In genomic region chr11:117963091-117963793, GRCm38 (mm10) we compare ENCODE assay signal across 8 mouse cellular contexts. TPM values are rescaled to one million over a fixed set of nuclear protein-coding genes. Genes with fewer than 3 reads are reported as not detected.
DNase-seq lines count a peak whose midpoint lies in the region; ATAC-seq and TF ChIP-seq lines count a peak whose summit lies in the region.

No protein-coding gene starts in this region.

- peaks cover 25% of the 10 kb centered on the region for H3K27me3 ChIP-seq in heart, embryonic 11.5 days (ENCODE audit: control insufficient read depth, insufficient read depth, low read length)
- H3K27me3 ChIP-seq in kidney, embryonic 16.5 days (ENCODE audit: insufficient read depth, low read length): peaks cover 7% of the 10 kb centered on the region; the same call in 1 of the 2 replicates
- H3K27me3 ChIP-seq in liver, adult 2 months (ENCODE audit: control insufficient read depth, insufficient read depth, low read length): no peaks in the 10 kb centered on the region
- H3K27me3 ChIP-seq in myocyte (ENCODE audit: control insufficient read depth, insufficient read depth, insufficient read length): no peaks in the 10 kb centered on the region
- H3K27me3 ChIP-seq in splenic B cell, adult 2 months (ENCODE audit: control insufficient read depth, insufficient read depth, low read length, poor library complexity, severe bottlenecking): no peaks in the 10 kb centered on the region

- H3K9me3 ChIP-seq in heart, embryonic 11.5 days (replicated peaks; ENCODE audit: control insufficient read depth, low read length): no peaks in the 10 kb centered on the region
- no peaks in the 10 kb centered on the region for H3K9me3 ChIP-seq in kidney, embryonic 16.5 days (ENCODE audit: low read length)

- H3K27ac ChIP-seq in bone marrow macrophage, adult 2 months (ENCODE audit: insufficient read depth, low read depth, low read length): peak overlapping the region; percentile 84
- peak overlapping the region; percentile 93 for H3K27ac ChIP-seq in embryonic fibroblast, embryonic 13.5 days (ENCODE audit: insufficient read depth, low read length)
- peak overlapping the region; percentile 91 for H3K27ac ChIP-seq in heart, embryonic 11.5 days (ENCODE audit: low read depth, low read length)
- H3K27ac ChIP-seq in kidney, embryonic 16.5 days (ENCODE audit: low read length): peak overlapping the region; percentile 97
- H3K27ac ChIP-seq in liver, adult 2 months (replicated peaks; ENCODE audit: insufficient read depth, low read depth, low read length): peak overlapping the region; percentile 81

- H3K4me2 ChIP-seq in heart, embryonic 11.5 days: peak overlapping the region; percentile 89
- peak overlapping the region; percentile 65 for H3K4me2 ChIP-seq in kidney, embryonic 16.5 days (replicated peaks; ENCODE audit: low read depth, low read length)
- peak overlapping the region; percentile 96 for H3K4me2 ChIP-seq in myocyte (ENCODE audit: low read depth)

- ATAC-seq in heart, embryonic 11.5 days (replicated peaks; ENCODE audit: insufficient number of reproducible peaks, low FRiP score, low TSS enrichment): peak; percentile 90
- peak; percentile 84 for ATAC-seq in kidney, embryonic 16.5 days (ENCODE audit: low FRiP score, low TSS enrichment)

- H3ac ChIP-seq in myocyte (ENCODE audit: control insufficient read depth, insufficient read length): no peak overlapping the region

- H3K79me2 ChIP-seq in liver, adult 2 months (ENCODE audit: control insufficient read depth, insufficient read depth, low read length): peaks cover 14% of the 10 kb centered on the region
- H3K79me2 ChIP-seq in myocyte (ENCODE audit: control insufficient read depth, insufficient read depth): peaks cover 27% of the 10 kb centered on the region

- peak overlapping the region; percentile 72 for H3K9ac ChIP-seq in heart, embryonic 11.5 days (ENCODE audit: low read depth, low read length)
- H3K9ac ChIP-seq in kidney, embryonic 16.5 days (replicated peaks; ENCODE audit: low read length): peak overlapping the region; percentile 54
- H3K9ac ChIP-seq in liver, adult 2 months (ENCODE audit: low read depth, low read length): peak overlapping the region; percentile 71

- WGBS in heart, embryonic 11.5 days (ENCODE audit: insufficient replicate concordance): 1% methylated on average over 40 of the region's 40 CpGs
- WGBS in kidney, embryonic 16.5 days: under 1% methylated on average over 38 of the region's 40 CpGs
- WGBS in liver, adult 2 months: under 1% methylated on average over 40 of the region's 40 CpGs

- peak; percentile 83 for DNase-seq in A20 (ENCODE audit: low read depth, low spot score)
- peak; percentile 90 for DNase-seq in liver, adult 2 months (ENCODE audit: extremely low read depth, low read depth, low spot score)
- peak; percentile 95 for DNase-seq in splenic B cell, adult 2 months (ENCODE audit: low read depth, low spot score)

- H3K4me1 ChIP-seq in bone marrow macrophage, adult 2 months (ENCODE audit: control insufficient read depth, insufficient read depth, low read length): peaks cover 73% of the 10 kb centered on the region
- H3K4me1 ChIP-seq in embryonic fibroblast, embryonic 13.5 days (ENCODE audit: control insufficient read depth, insufficient read depth, low read length): peaks cover 28% of the 10 kb centered on the region
- H3K4me1 ChIP-seq in heart, embryonic 11.5 days (ENCODE audit: control insufficient read depth, insufficient read depth, low read length): peaks cover 65% of the 10 kb centered on the region
- H3K4me1 ChIP-seq in kidney, embryonic 16.5 days (ENCODE audit: insufficient read depth, low read length): peaks cover 79% of the 10 kb centered on the region
- H3K4me1 ChIP-seq in liver, adult 2 months (ENCODE audit: control insufficient read depth, insufficient read depth, low read length): peaks cover 69% of the 10 kb centered on the region

- TF ChIP-seq POLR2A in bone marrow macrophage, adult 2 months (IDR thresholded peaks at IDR 0.05; ENCODE audit: borderline replicate concordance, low read depth, low read length): no peak
- peak; percentile 56; the same call in 1 of the 2 replicates for TF ChIP-seq POLR2A in embryonic fibroblast, embryonic 13.5 days (IDR thresholded peaks at IDR 0.05; ENCODE audit: low read depth, low read length)
- peak; percentile 57; the same call in 1 of the 2 replicates for TF ChIP-seq POLR2A in liver, adult 2 months (IDR thresholded peaks at IDR 0.05; ENCODE audit: extremely low read depth, insufficient read depth, low read length)
- TF ChIP-seq POLR2A in myocyte (IDR thresholded peaks at IDR 0.05; ENCODE audit: insufficient read length, low read depth): peak; percentile 68

- no peak for TF ChIP-seq CTCF in bone marrow macrophage, adult 2 months (IDR thresholded peaks at IDR 0.05; ENCODE audit: low read depth, low read length)
- no peak for TF ChIP-seq CTCF in embryonic fibroblast, embryonic 13.5 days (IDR thresholded peaks at IDR 0.05; ENCODE audit: borderline replicate concordance, insufficient read depth, low read length)
- TF ChIP-seq CTCF in liver, adult 2 months (IDR thresholded peaks at IDR 0.05; ENCODE audit: low read depth, low read length): no peak

- no peaks in the 10 kb centered on the region for H3K36me3 ChIP-seq in heart, embryonic 11.5 days (ENCODE audit: control insufficient read depth, insufficient read depth, low read length)
- H3K36me3 ChIP-seq in kidney, embryonic 16.5 days (ENCODE audit: insufficient read depth, low read length): peaks cover 5% of the 10 kb centered on the region; the same call in 1 of the 2 replicates
- no peaks in the 10 kb centered on the region; the same call in 1 of the 2 replicates for H3K36me3 ChIP-seq in liver, adult 2 months (ENCODE audit: control insufficient read depth, insufficient read depth, low read length)
- H3K36me3 ChIP-seq in myocyte (ENCODE audit: control insufficient read depth, insufficient read depth): peaks cover 7% of the 10 kb centered on the region
- H3K36me3 ChIP-seq in splenic B cell, adult 2 months (ENCODE audit: control insufficient read depth, insufficient read depth, low read length, poor library complexity, severe bottlenecking): no peaks in the 10 kb centered on the region

- H3K4me3 ChIP-seq in bone marrow macrophage, adult 2 months (ENCODE audit: insufficient read depth, low read length): peak overlapping the region; percentile 52
- 0 out of 2 replicates have a peak overlapping the region, but pooled peaks have one; percentile 10 for H3K4me3 ChIP-seq in embryonic fibroblast, embryonic 13.5 days (ENCODE audit: insufficient read depth, low read length)
- peak overlapping the region; percentile 44 for H3K4me3 ChIP-seq in heart, embryonic 11.5 days (ENCODE audit: low read depth, low read length)
- peak overlapping the region; percentile 36 for H3K4me3 ChIP-seq in kidney, embryonic 16.5 days (ENCODE audit: low read length)
- H3K4me3 ChIP-seq in liver, adult 2 months (ENCODE audit: insufficient read depth, low read depth, low read length): peak overlapping the region; percentile 48; the same call in 1 of the 2 replicates
- peak overlapping the region; percentile 19 for H3K4me3 ChIP-seq in myocyte

TF ChIP-seq in myocyte, 11 proteins besides CTCF, POLR2A, EP300 and RAD21:
- TF ChIP-seq POLR2AphosphoS2 (IDR thresholded peaks at IDR 0.05; ENCODE audit: insufficient read length, low read depth) (peak; percentile 72), REST (IDR thresholded peaks at IDR 0.05; ENCODE audit: insufficient read depth, insufficient read length) (no peak), MAX (IDR thresholded peaks at IDR 0.05; ENCODE audit: low read depth) (no peak)

RNA-seq across cellular contexts. Expression of gene Socs3, which starts 6.6 kb away (rescaled TPM):
- 6.9 and 7.1 TPM in 2 replicates for polyA plus RNA-seq in bone marrow macrophage, adult 2 months (2012; ENCODE audit: insufficient read depth, insufficient read length, missing spikeins)
- 15.2 and 31.9 TPM in 2 replicates for polyA plus RNA-seq in embryonic fibroblast, embryonic 13.5 days (2011; ENCODE audit: insufficient read length, low read depth, missing spikeins)
- 3.6 and 4.5 TPM in 2 replicates for polyA plus RNA-seq in heart, embryonic 11.5 days (2014; fragmentation: Nextera tagmentation; extraction: Ambion mirVana)
- 14.6 and 15.9 TPM in 2 replicates for polyA plus RNA-seq in kidney, embryonic 16.5 days (2015; fragmentation: Nextera tagmentation; extraction: Ambion mirVana)
- 2.0 and 2.4 TPM in 2 replicates for total RNA-seq in liver, adult 2 months (2014; rRNA removed)
- 4.0 and 7.5 TPM in 2 replicates for polyA plus RNA-seq in liver, adult 2 months (2012; rRNA removed)
- 27.3 TPM for polyA plus RNA-seq in myocyte (2012; fragmentation: generic; extraction: Trizol)

RNA-seq across cellular contexts. Expression of gene Pgs1, which starts 22.9 kb away (rescaled TPM):
- 35.4 and 37.1 TPM in 2 replicates for polyA plus RNA-seq in bone marrow macrophage, adult 2 months (2012; ENCODE audit: insufficient read depth, insufficient read length, missing spikeins)
- 29.5 and 33.4 TPM in 2 replicates for polyA plus RNA-seq in embryonic fibroblast, embryonic 13.5 days (2011; ENCODE audit: insufficient read length, low read depth, missing spikeins)
- polyA plus RNA-seq in heart, embryonic 11.5 days (2014; fragmentation: Nextera tagmentation; extraction: Ambion mirVana): 26.5 and 27.4 TPM in 2 replicates
- polyA plus RNA-seq in kidney, embryonic 16.5 days (2015; fragmentation: Nextera tagmentation; extraction: Ambion mirVana): 37.5 and 41.8 TPM in 2 replicates
- total RNA-seq in liver, adult 2 months (2014; rRNA removed): 4.7 and 5.0 TPM in 2 replicates
- polyA plus RNA-seq in liver, adult 2 months (2012; rRNA removed): 17.8 and 22.1 TPM in 2 replicates
- polyA plus RNA-seq in myocyte (2012; fragmentation: generic; extraction: Trizol): 61.6 TPM

Comparison
In these comparisons a context has a peak if more than half of its experiments do, and no peak if none do; other contexts are left out.
1. Peak in every context shown above with its lines: DNase-seq, ATAC-seq, H3K4me3 ChIP-seq and H3K27ac ChIP-seq.